Mouse (Mus musculus): Measurements from ENCODE around the gene Gm37240.

- TF ChIP-seq POLR2A (IDR thresholded peaks at IDR 0.05; ENCODE audit: borderline replicate concordance, low read depth, low read length) (no peak), CTCF (IDR thresholded peaks at IDR 0.05; ENCODE audit: low read depth, low read length) (no peak)
Measured at GRCm38 (mm10) chr3:85203659-85204058, 683.7 kb downstream of the Gm37240 start.

Data from bone marrow macrophage, adult 2 months (primary cell).